Mouse (Mus musculus): Measurements from ENCODE around the gene Dhcr7. TPM values are rescaled to one million over a fixed set of nuclear protein-coding genes. Genes with fewer than 3 reads are reported as not detected.

The Dhcr7 gene
- polyA plus RNA-seq, 1 experiment, result 246 TPM

DNA sequence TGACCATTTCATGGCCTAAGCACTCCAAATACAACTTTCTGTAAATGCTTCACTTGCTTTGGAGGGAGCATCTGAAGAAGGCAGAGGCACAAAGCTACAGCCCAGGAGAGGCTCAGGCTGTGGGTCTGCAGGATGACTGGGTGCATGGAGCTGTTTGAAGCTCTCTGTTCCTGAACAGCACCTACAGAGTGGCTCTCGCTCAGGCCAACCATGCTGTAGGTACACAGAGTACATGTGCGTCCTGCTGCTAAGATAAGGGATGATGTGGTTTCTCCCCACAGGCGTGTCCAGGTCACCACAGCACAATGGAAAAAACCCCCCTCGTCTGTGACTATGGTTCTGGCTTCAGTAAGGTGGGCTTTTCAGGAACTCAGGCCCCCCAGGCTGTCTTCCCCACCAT lies 45.9 kb downstream of the Dhcr7 start:
- TF ChIP-seq CTCF (IDR thresholded peaks at IDR 0.05; ENCODE audit: borderline replicate concordance, control insufficient read depth, extremely low read depth, insufficient read depth, low read length, poor library complexity) (no peak), POLR2A (IDR thresholded peaks at IDR 0.05; ENCODE audit: control insufficient read depth, extremely low read depth, insufficient read depth, low read length, poor library complexity) (no peak)
- Histone ChIP-seq H3K4me1 (replicated peaks; ENCODE audit: control insufficient read depth, insufficient read depth, low read length) (peaks cover 4% of the 10 kb centered on the region), H3K27ac (ENCODE audit: control insufficient read depth, insufficient read depth, low read length) (no peak overlapping the region), H3K4me3 (ENCODE audit: control insufficient read depth, insufficient read depth, low read length) (no peak overlapping the region), H3K27me3 (ENCODE audit: control insufficient read depth, insufficient read depth, low read length) (no peaks in the 10 kb centered on the region), H3K36me3 (ENCODE audit: control insufficient read depth, insufficient read depth, low read length) (no peaks in the 10 kb centered on the region)
- no peak for DNase-seq
- WGBS, result 60% methylated on average over 4 of the region's 4 CpGs

DNA sequence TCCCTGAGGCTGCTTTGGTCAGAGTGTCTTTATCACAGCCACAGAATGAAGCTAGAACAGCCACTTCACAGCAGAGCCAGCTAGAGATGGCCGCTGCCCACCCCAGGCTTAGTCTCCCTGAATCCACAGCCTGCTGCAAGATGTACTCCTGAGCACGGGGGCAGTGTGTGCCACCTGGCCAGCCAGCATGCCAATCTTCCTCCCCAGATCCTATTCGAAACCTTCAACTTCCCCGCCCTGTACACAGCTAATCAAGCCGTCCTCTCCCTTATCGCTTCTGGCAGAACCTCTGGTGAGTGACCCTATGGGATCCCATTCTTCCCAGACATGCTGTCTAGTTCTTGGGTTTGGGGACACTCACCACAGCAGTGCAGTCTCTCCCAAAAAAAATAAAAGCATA lies 60.8 kb downstream of the Dhcr7 start:
- Histone ChIP-seq H3K4me3 (ENCODE audit: control insufficient read depth, insufficient read depth, low read length) (no peak overlapping the region), H3K27ac (ENCODE audit: control insufficient read depth, insufficient read depth, low read length) (no peak overlapping the region), H3K27me3 (ENCODE audit: control insufficient read depth, insufficient read depth, low read length) (no peaks in the 10 kb centered on the region), H3K4me1 (replicated peaks; ENCODE audit: control insufficient read depth, insufficient read depth, low read length) (no peaks in the 10 kb centered on the region), H3K36me3 (ENCODE audit: control insufficient read depth, insufficient read depth, low read length) (no peaks in the 10 kb centered on the region)
- TF ChIP-seq CTCF (IDR thresholded peaks at IDR 0.05; ENCODE audit: borderline replicate concordance, control insufficient read depth, extremely low read depth, insufficient read depth, low read length, poor library complexity) (no peak), POLR2A (IDR thresholded peaks at IDR 0.05; ENCODE audit: control insufficient read depth, extremely low read depth, insufficient read depth, low read length, poor library complexity) (no peak)
- DNase-seq, result no peak
- 86% methylated on average over 6 of the region's 6 CpGs for WGBS

DNA sequence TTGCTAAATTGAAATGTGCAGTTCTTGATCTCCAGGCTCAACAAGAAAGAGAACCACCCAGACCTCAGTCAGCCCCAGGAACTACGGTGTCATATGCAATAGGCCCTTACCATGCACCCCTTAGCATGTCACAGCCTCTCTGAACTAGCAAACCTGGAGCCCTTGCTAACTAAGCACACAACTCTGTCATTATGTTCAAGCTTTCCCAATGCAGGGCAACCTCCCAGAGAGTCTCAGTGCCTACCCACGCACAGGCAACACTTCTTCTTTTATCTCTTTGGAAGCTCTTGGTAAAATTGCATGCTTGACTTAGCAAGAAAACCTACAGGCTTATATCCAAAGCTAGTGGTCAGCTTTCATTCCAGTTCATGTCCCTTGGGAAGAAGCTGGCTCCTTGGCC lies 68.2 kb downstream of the Dhcr7 start:
- Histone ChIP-seq H3K27me3 (ENCODE audit: control insufficient read depth, insufficient read depth, low read length) (no peaks in the 10 kb centered on the region), H3K4me3 (ENCODE audit: control insufficient read depth, insufficient read depth, low read length) (no peak overlapping the region), H3K36me3 (ENCODE audit: control insufficient read depth, insufficient read depth, low read length) (no peaks in the 10 kb centered on the region), H3K4me1 (replicated peaks; ENCODE audit: control insufficient read depth, insufficient read depth, low read length) (no peaks in the 10 kb centered on the region), H3K27ac (ENCODE audit: control insufficient read depth, insufficient read depth, low read length) (no peak overlapping the region)
- no peak for TF ChIP-seq CTCF (IDR thresholded peaks at IDR 0.05; ENCODE audit: borderline replicate concordance, control insufficient read depth, extremely low read depth, insufficient read depth, low read length, poor library complexity)
- no peak for TF ChIP-seq POLR2A (IDR thresholded peaks at IDR 0.05; ENCODE audit: control insufficient read depth, extremely low read depth, insufficient read depth, low read length, poor library complexity)
- 91% methylated on average over 2 of the region's 2 CpGs for WGBS
- no peak for DNase-seq

DNA sequence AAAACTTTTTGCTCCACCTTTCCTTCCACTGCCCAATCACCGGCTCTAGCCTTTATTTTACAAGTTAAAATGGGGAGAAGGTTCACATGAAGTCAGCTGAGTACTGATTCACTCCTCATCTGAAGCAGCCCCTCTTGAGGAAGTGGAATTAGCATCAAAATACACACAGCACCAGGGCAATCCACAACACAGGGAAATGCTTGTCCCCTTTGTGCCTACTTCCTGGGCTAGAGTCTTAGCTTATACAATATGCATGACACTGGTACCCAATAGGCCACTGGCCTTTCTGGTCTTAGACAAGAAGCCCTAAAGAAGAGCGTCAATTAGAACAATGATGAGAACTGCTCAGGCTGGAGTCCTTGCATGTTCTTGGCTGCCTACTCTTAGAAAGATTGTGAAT lies 69.4 kb downstream of the Dhcr7 start:
- Histone ChIP-seq H3K4me1 (replicated peaks; ENCODE audit: control insufficient read depth, insufficient read depth, low read length) (no peaks in the 10 kb centered on the region), H3K27me3 (ENCODE audit: control insufficient read depth, insufficient read depth, low read length) (no peaks in the 10 kb centered on the region), H3K27ac (ENCODE audit: control insufficient read depth, insufficient read depth, low read length) (no peak overlapping the region), H3K36me3 (ENCODE audit: control insufficient read depth, insufficient read depth, low read length) (no peaks in the 10 kb centered on the region), H3K4me3 (ENCODE audit: control insufficient read depth, insufficient read depth, low read length) (no peak overlapping the region)
- WGBS, result 77% methylated on average over 2 of the region's 2 CpGs
- no peak for TF ChIP-seq POLR2A (IDR thresholded peaks at IDR 0.05; ENCODE audit: control insufficient read depth, extremely low read depth, insufficient read depth, low read length, poor library complexity)
- TF ChIP-seq CTCF (IDR thresholded peaks at IDR 0.05; ENCODE audit: borderline replicate concordance, control insufficient read depth, extremely low read depth, insufficient read depth, low read length, poor library complexity), result no peak
- no peak for DNase-seq

Other genes starting within 250 kb of the Dhcr7 start
- 22.7 and 24.5 TPM in 2 replicates for gene Cars, start 223.1 kb upstream of the Dhcr7 start, polyA plus RNA-seq (2012; rRNA removed)
- gene Tnfrsf26, start 194.4 kb upstream of the Dhcr7 start, polyA plus RNA-seq (2012; rRNA removed), result 6.4 and 7.4 TPM in 2 replicates
- 4.8 and 4.9 TPM in 2 replicates for gene Tnfrsf22, start 173.5 kb upstream of the Dhcr7 start, polyA plus RNA-seq (2012; rRNA removed)
- gene Tnfrsf23, start 137.3 kb upstream of the Dhcr7 start, polyA plus RNA-seq (2012; rRNA removed), result 3.5 and 4.8 TPM in 2 replicates
- gene Osbpl5, start 66.2 kb upstream of the Dhcr7 start, polyA plus RNA-seq (2012; rRNA removed), result 16.6 and 20.6 TPM in 2 replicates
- 2.0 and 2.2 TPM in 2 replicates for gene Mrgprg, start 56.2 kb upstream of the Dhcr7 start, polyA plus RNA-seq (2012; rRNA removed)
- 9.8 and 11.3 TPM in 2 replicates for gene Mrgpre, start 38.6 kb upstream of the Dhcr7 start, polyA plus RNA-seq (2012; rRNA removed)
- 14.0 and 17.7 TPM in 2 replicates for gene Nadsyn1, start 296 bp upstream of the Dhcr7 start, polyA plus RNA-seq (2012; rRNA removed)
- not detected in 2 replicates for gene Gm498, start 43.7 kb downstream of the Dhcr7 start, polyA plus RNA-seq (2012; rRNA removed)
- 1.8 and 2.8 TPM in 2 replicates for gene Shank2, start 178.8 kb downstream of the Dhcr7 start, polyA plus RNA-seq (2012; rRNA removed)